In genomic region chr5:104472371-104472770, GRCm38 (mm10) we compare ENCODE assay signal across 9 mouse cellular contexts. TPM values are rescaled to one million over a fixed set of nuclear protein-coding genes. Genes with fewer than 3 reads are reported as not detected.
A peak's percentile ranks its signal among the peaks of the same experiment; 100 is the strongest.
DNase-seq lines count a peak whose midpoint lies in the region; ATAC-seq and TF ChIP-seq lines count a peak whose summit lies in the region.
"Had no signal": no experiment of that assay in that cellular context is flagged by ENCODE, and none has a peak within 500 bp of the region (broad histone marks: within the 10 kb centered on the region; RNA-seq: fewer than 3 reads in every experiment).

No protein-coding gene starts in this region.

- ATAC-seq in liver, postnatal 0 days: no peak

- H3K27me3 ChIP-seq in liver, postnatal 0 days (ENCODE audit: insufficient read depth, low read length): no peaks in the 10 kb centered on the region

- DNase-seq in heart, adult 8-10 months (ENCODE audit: low spot score): peak; percentile 8
- DNase-seq in heart, adult 9 months (ENCODE audit: low spot score in 2 of 2): no peak
- no peak for DNase-seq in liver, postnatal 0 days
- DNase-seq in liver: no peak
- DNase-seq in NIH3T3 (ENCODE audit: low read depth): peak; percentile 41
- peak; percentile 14 for DNase-seq in mesoderm, embryonic 11.5 days (ENCODE audit: low read depth, low spot score)
- no peak for DNase-seq in neural tube, embryonic 10.5 days (ENCODE audit: extremely low spot score, low spot score)
- DNase-seq in left cerebral cortex, adult 11 months (ENCODE audit: low spot score): no peak
- DNase-seq: layer of hippocampus, adult 9-11 months had no signal

- peak; percentile 26; the same call in 1 of the 2 replicates for TF ChIP-seq CTCF in liver, postnatal 0 days (IDR thresholded peaks at IDR 0.05; ENCODE audit: low read depth)

- TF ChIP-seq EP300 in liver, postnatal 0 days (IDR thresholded peaks at IDR 0.05; ENCODE audit: low read depth): no peak

- 90% methylated on average over 8 of the region's 8 CpGs for WGBS in liver, postnatal 0 days (ENCODE audit: insufficient replicate concordance)

- H3K36me3 ChIP-seq in liver, postnatal 0 days (replicated peaks; ENCODE audit: insufficient read depth, low read length): peaks cover 4% of the 10 kb centered on the region; the same call in 1 of the 2 replicates

- H3K4me3 ChIP-seq in liver, postnatal 0 days (ENCODE audit: low read depth, low read length): no peak overlapping the region

- no peak overlapping the region for H3K27ac ChIP-seq in liver, postnatal 0 days (ENCODE audit: low read depth)

- H3K9me3 ChIP-seq in liver, postnatal 0 days (ENCODE audit: low read length): no peaks in the 10 kb centered on the region

- H3K9ac ChIP-seq in liver, postnatal 0 days (replicated peaks): no peak overlapping the region

- H3K4me2 ChIP-seq in liver, postnatal 0 days (ENCODE audit: low read depth, low read length): no peak overlapping the region

- H3K4me1 ChIP-seq in liver, postnatal 0 days (ENCODE audit: insufficient read depth): no peaks in the 10 kb centered on the region

RNA-seq across cellular contexts. Expression of gene Pkd2, which starts 13.1 kb away (rescaled TPM):
- total RNA-seq in heart, adult 8-10 months (2022): 10 to 100 TPM; 17.0 to 18.9 (median 18.2) TPM
- 0.95 and 0.97 TPM in 2 replicates for polyA plus RNA-seq in liver, postnatal 0 days (2015; fragmentation: Nextera tagmentation; extraction: Ambion mirVana)

RNA-seq across cellular contexts. Expression of gene BC005561, which starts 35.8 kb away (rescaled TPM):
- total RNA-seq in heart, adult 8-10 months (2022): 1 to 10 TPM; 3.5 to 4.7 (median 3.7) TPM
- 2.6 and 3.0 TPM in 2 replicates for polyA plus RNA-seq in liver, postnatal 0 days (2015; fragmentation: Nextera tagmentation; extraction: Ambion mirVana)

RNA-seq across cellular contexts. Expression of gene Spp1, which starts 37.5 kb away (rescaled TPM):
- total RNA-seq in heart, adult 8-10 months (2022): under 1 TPM in 3 of 4 experiments, not detected in 1; 0.30 to 0.80 (median 0.37) TPM
- polyA plus RNA-seq in liver, postnatal 0 days (2015; fragmentation: Nextera tagmentation; extraction: Ambion mirVana): 73.9 and 103 TPM in 2 replicates

Comparison
In these comparisons a context has a peak if more than half of its experiments do, and no peak if none do; other contexts are left out.
1. DNase-seq: peak in heart, adult 8-10 months (single experiment), NIH3T3 (single experiment) and mesoderm, embryonic 11.5 days (single experiment); none in heart, adult 9 months (0 of 2), liver, postnatal 0 days (single experiment), liver (single experiment), neural tube, embryonic 10.5 days (single experiment) and left cerebral cortex, adult 11 months (single experiment).